Mouse (Mus musculus) limb, embryonic 13.5 days (tissue): ENCODE data around the gene Abl1. TPM values are rescaled to one million over a fixed set of nuclear protein-coding genes. Genes with fewer than 3 reads are reported as not detected.

Experiments used
- ATAC-seq: fragments of 200-750 bp; cut with Nextera tagmentation; 2 replicates; pipeline ENCODE4 v1.8.0; 2017; ENCODE audit warnings: low read depth, moderate number of reproducible peaks, moderate TSS enrichment; ENCODE audit not compliant: low FRiP score
- H3K27ac ChIP-seq: fragments of 300-500 bp; sonication (generic); 2 replicates; pipeline ENCODE4 v1.5.1; 2015; ENCODE audit warnings: inconsistent platforms, mild to moderate bottlenecking, moderate library complexity
- H3K27me3 ChIP-seq: fragments of 300-500 bp; sonication (generic); 2 replicates; pipeline ENCODE4 v1.6.1; 2015; ENCODE audit warnings: mild to moderate bottlenecking, inconsistent platforms
- H3K36me3 ChIP-seq: fragments of 300-500 bp; sonication (generic); 2 replicates; pipeline ENCODE4 v1.6.1; 2015; ENCODE audit warnings: inconsistent platforms, mild to moderate bottlenecking, moderate library complexity
- H3K4me1 ChIP-seq: fragments of 300-500 bp; sonication (generic); 2 replicates; pipeline ENCODE4 v1.6.1; 2015; ENCODE audit warnings: inconsistent platforms
- H3K4me2 ChIP-seq: fragments of 300-500 bp; sonication (generic); replicated peaks from 2 replicates; pipeline ENCODE4 v1.6.1; 2015; ENCODE audit warnings: inconsistent platforms, mild to moderate bottlenecking, moderate library complexity
- H3K4me3 ChIP-seq: fragments of 300-500 bp; sonication (generic); 2 replicates; pipeline ENCODE4 v1.5.1; 2015; ENCODE audit warnings: moderate library complexity, mild to moderate bottlenecking, inconsistent platforms
- H3K9ac ChIP-seq: fragments of 300-500 bp; sonication (generic); 2 replicates; pipeline ENCODE4 v1.6.1; 2015; ENCODE audit warnings: mild to moderate bottlenecking, inconsistent platforms
- H3K9me3 ChIP-seq: fragments of 300-500 bp; sonication (generic); 2 replicates; pipeline ENCODE4 v1.6.1; 2016; ENCODE audit warnings: inconsistent platforms
- WGBS: fragments of 180-500 bp; shearing (Covaris S2); methylation state at CpG from one replicate; pipeline ENCODE4 v1.1.7; 2015; 5-methylcytosine and 5-hydroxymethylcytosine counted together
- polyA plus RNA-seq: library from polyadenylated mRNA; unstranded; fragments of >200 nt; fragmentation: Nextera tagmentation; extraction: Ambion mirVana; gene quantifications from 2 replicates; pipeline ENCODE4 v1.2.1, GENCODE M21; 2015

Gene Abl1
- polyA plus RNA-seq, 1 experiment from 2014 or later, result 55.9 TPM

- no peak overlapping the region for H3K27ac ChIP-seq
Observed at GRCm38 (mm10) chr2:31822524-31823371, 134.6 kb downstream of the Abl1 start.

GRCm38 (mm10) chr2:31823933-31824730, 136.0 kb downstream of the Abl1 start:
- Histone ChIP-seq H3K9ac (no peak overlapping the region), H3K36me3 (no peaks in the 10 kb centered on the region), H3K27ac (no peak overlapping the region), H3K4me3 (no peak overlapping the region), H3K9me3 (no peaks in the 10 kb centered on the region), H3K27me3 (peaks cover 32% of the 10 kb centered on the region), H3K4me1 (peaks cover 29% of the 10 kb centered on the region), H3K4me2 (no peak overlapping the region)
- ATAC-seq, result no peak
- 72% methylated on average over 13 of the region's 15 CpGs for WGBS

More at GRCm38 (mm10) chr2:31822524-31823371, 134.6 kb downstream of the Abl1 start:
- H3K36me3 ChIP-seq, result no peaks in the 10 kb centered on the region
- peaks cover 20% of the 10 kb centered on the region for H3K4me1 ChIP-seq
- 12% methylated on average over 39 of the region's 39 CpGs for whole genome bisulfite sequencing
- peak overlapping the region; percentile 29 for H3K4me3 ChIP-seq
- 0 out of 2 replicates have a peak overlapping the region, but pooled peaks have one; percentile 40 for H3K9ac ChIP-seq
- H3K9me3 ChIP-seq, result no peaks in the 10 kb centered on the region
- ATAC-seq, result 0 out of 2 replicates have a peak, but pooled peaks have one; percentile 13
- peak overlapping the region; percentile 58 for H3K4me2 ChIP-seq
- H3K27me3 ChIP-seq, result peaks cover 32% of the 10 kb centered on the region

- Histone ChIP-seq H3K9ac (no peak overlapping the region), H3K4me3 (no peak overlapping the region), H3K9me3 (no peaks in the 10 kb centered on the region), H3K4me2 (no peak overlapping the region), H3K36me3 (no peaks in the 10 kb centered on the region), H3K4me1 (peaks cover 29% of the 10 kb centered on the region), H3K27me3 (peaks cover 36% of the 10 kb centered on the region), H3K27ac (no peak overlapping the region)
- 79% methylated on average over 16 of the region's 16 CpGs for WGBS
- ATAC-seq, result no peak
Observed at GRCm38 (mm10) chr2:31825469-31825911, 137.3 kb downstream of the Abl1 start.

- H3K27me3 ChIP-seq, result peaks cover 29% of the 10 kb centered on the region
- H3K4me3 ChIP-seq, result no peak overlapping the region
- H3K27ac ChIP-seq, result no peak overlapping the region
- ATAC-seq, result no peak
- no peak overlapping the region for H3K4me2 ChIP-seq
- H3K36me3 ChIP-seq, result no peaks in the 10 kb centered on the region
- WGBS, result 81% methylated on average over 14 of the region's 14 CpGs
- no peaks in the 10 kb centered on the region for H3K9me3 ChIP-seq
- H3K4me1 ChIP-seq, result peaks cover 29% of the 10 kb centered on the region
- peak overlapping the region; percentile 19; the same call in 1 of the 2 replicates for H3K9ac ChIP-seq
Observed at GRCm38 (mm10) chr2:31826094-31827085, 138.2 kb downstream of the Abl1 start.

GRCm38 (mm10) chr2:31827877-31828276, 139.7 kb downstream of the Abl1 start:
- no peak overlapping the region for H3K27ac ChIP-seq
- H3K36me3 ChIP-seq, result no peaks in the 10 kb centered on the region
- H3K4me1 ChIP-seq, result peaks cover 21% of the 10 kb centered on the region
- 38% methylated on average over 7 of the region's 7 CpGs for WGBS
- H3K9me3 ChIP-seq, result no peaks in the 10 kb centered on the region
- 0 out of 2 replicates have a peak overlapping the region, but pooled peaks have one; percentile 7 for H3K4me2 ChIP-seq
- no peak overlapping the region for H3K4me3 ChIP-seq
- no peak overlapping the region for H3K9ac ChIP-seq
- ATAC-seq, result no peak
- peaks cover 21% of the 10 kb centered on the region for H3K27me3 ChIP-seq

- Histone ChIP-seq H3K4me1 (peaks cover 16% of the 10 kb centered on the region), H3K36me3 (no peaks in the 10 kb centered on the region), H3K27ac (no peak overlapping the region), H3K27me3 (peaks cover 16% of the 10 kb centered on the region), H3K4me3 (no peak overlapping the region), H3K9ac (no peak overlapping the region), H3K4me2 (0 out of 2 replicates have a peak overlapping the region, but pooled peaks have one; percentile 7), H3K9me3 (no peaks in the 10 kb centered on the region)
- no peak for ATAC-seq
- WGBS, result 13% methylated on average over 4 of the region's 4 CpGs
Observed at GRCm38 (mm10) chr2:31828311-31828825, 140.2 kb downstream of the Abl1 start.

GRCm38 (mm10) chr2:31836091-31836490, 147.9 kb downstream of the Abl1 start:
- 40% methylated on average over 10 of the region's 10 CpGs for WGBS
- no peak for ATAC-seq

GRCm38 (mm10) chr2:31836985-31837384, 148.8 kb downstream of the Abl1 start:
- WGBS, result 24% methylated on average over 6 of the region's 6 CpGs
- H3K36me3 ChIP-seq, result no peaks in the 10 kb centered on the region
- H3K27ac ChIP-seq, result no peak overlapping the region
- no peak overlapping the region for H3K9ac ChIP-seq
- no peak overlapping the region for H3K4me2 ChIP-seq
- no peak overlapping the region for H3K4me3 ChIP-seq
- ATAC-seq, result no peak
- H3K9me3 ChIP-seq, result no peaks in the 10 kb centered on the region
- peaks cover 45% of the 10 kb centered on the region for H3K27me3 ChIP-seq
- peaks cover 4% of the 10 kb centered on the region; the same call in 1 of the 2 replicates for H3K4me1 ChIP-seq

More at GRCm38 (mm10) chr2:31836091-31836490, 147.9 kb downstream of the Abl1 start:
- Histone ChIP-seq H3K36me3 (no peaks in the 10 kb centered on the region), H3K27ac (no peak overlapping the region), H3K4me3 (no peak overlapping the region), H3K9me3 (no peaks in the 10 kb centered on the region), H3K9ac (no peak overlapping the region), H3K27me3 (peaks cover 40% of the 10 kb centered on the region), H3K4me2 (no peak overlapping the region), H3K4me1 (peaks cover 4% of the 10 kb centered on the region; the same call in 1 of the 2 replicates)

- ATAC-seq, result no peak
- 56% methylated on average over 1 of the region's 1 CpGs for WGBS
- peaks cover 4% of the 10 kb centered on the region; the same call in 1 of the 2 replicates for H3K4me1 ChIP-seq
- H3K9ac ChIP-seq, result no peak overlapping the region
- peaks cover 54% of the 10 kb centered on the region for H3K27me3 ChIP-seq
- no peaks in the 10 kb centered on the region for H3K9me3 ChIP-seq
- H3K4me2 ChIP-seq, result no peak overlapping the region
- H3K27ac ChIP-seq, result no peak overlapping the region
- no peak overlapping the region for H3K4me3 ChIP-seq
- no peaks in the 10 kb centered on the region for H3K36me3 ChIP-seq
Observed at GRCm38 (mm10) chr2:31838868-31839267, 150.7 kb downstream of the Abl1 start.

- H3K27ac ChIP-seq, result no peak overlapping the region
- no peaks in the 10 kb centered on the region for H3K9me3 ChIP-seq
- H3K9ac ChIP-seq, result no peak overlapping the region
- no peak for ATAC-seq
- H3K36me3 ChIP-seq, result no peaks in the 10 kb centered on the region
- peak overlapping the region; percentile 98; the same call in 1 of the 2 replicates for H3K4me2 ChIP-seq
- WGBS, result 3% methylated on average over 10 of the region's 10 CpGs
- peaks cover 27% of the 10 kb centered on the region for H3K4me1 ChIP-seq
- peaks cover 80% of the 10 kb centered on the region for H3K27me3 ChIP-seq
- H3K4me3 ChIP-seq, result 0 out of 2 replicates have a peak overlapping the region, but pooled peaks have one; percentile 59
Observed at GRCm38 (mm10) chr2:31844729-31845136, 156.6 kb downstream of the Abl1 start.

GRCm38 (mm10) chr2:31845512-31845895, 157.3 kb downstream of the Abl1 start:
- H3K4me2 ChIP-seq, result peak overlapping the region; percentile 98
- no peak overlapping the region for H3K27ac ChIP-seq
- H3K9me3 ChIP-seq, result no peaks in the 10 kb centered on the region
- H3K4me1 ChIP-seq, result peaks cover 27% of the 10 kb centered on the region
- peak overlapping the region; percentile 59 for H3K4me3 ChIP-seq
- peak overlapping the region; percentile 70 for H3K9ac ChIP-seq
- no peaks in the 10 kb centered on the region for H3K36me3 ChIP-seq
- ATAC-seq, result no peak
- 2% methylated on average over 26 of the region's 26 CpGs for WGBS
- peaks cover 73% of the 10 kb centered on the region for H3K27me3 ChIP-seq
